Mouse (Mus musculus) thymus, adult 2 months (tissue): ENCODE results near the gene Ezr.

ENCODE experiments used
- CTCF ChIP-seq: fragments of 200-500 bp; IDR thresholded peaks from 2 replicates; pipeline ENCODE4 v1.5.1; 2012; ENCODE audit warnings: mild to moderate bottlenecking, control low read depth, low read length, moderate library complexity, borderline replicate concordance; ENCODE audit not compliant: control insufficient read depth, poor library complexity, insufficient read depth; ENCODE audit errors: extremely low read depth
- POLR2A ChIP-seq: fragments of 200-500 bp; IDR thresholded peaks from 2 replicates; pipeline ENCODE4 v1.6.1; 2012; ENCODE audit warnings: mild to moderate bottlenecking, low read length, control low read depth, moderate library complexity; ENCODE audit not compliant: control insufficient read depth, poor library complexity, insufficient read depth; ENCODE audit errors: extremely low read depth

DNA sequence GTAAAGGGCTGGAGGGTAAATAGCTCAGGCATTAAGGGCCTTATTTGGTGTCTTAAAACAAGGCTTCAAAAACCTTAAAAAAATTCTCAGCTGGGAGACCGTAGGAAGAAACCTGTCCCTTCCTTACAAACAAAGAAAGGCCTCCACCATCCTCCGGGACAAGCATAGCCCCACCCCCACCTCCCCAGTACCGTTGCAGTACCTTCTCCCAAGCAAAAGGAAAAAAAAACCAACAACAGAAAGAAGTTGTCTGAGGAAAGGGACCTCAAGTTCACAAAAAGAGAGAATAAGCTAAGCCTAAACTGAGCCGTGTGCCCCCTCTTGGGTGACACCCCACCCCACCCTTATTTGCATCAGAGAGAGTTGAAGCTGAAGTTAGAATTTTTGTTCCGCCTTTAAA, 6.0 kb downstream of the Ezr start:
- no peak for TF ChIP-seq POLR2A
- no peak for TF ChIP-seq CTCF
